Mouse (Mus musculus): ENCODE results near the gene Polr2g. TPM values are rescaled to one million over a fixed set of nuclear protein-coding genes. Genes with fewer than 3 reads are reported as not detected.
"Not testable (repeated sequence)": the region's sequence is repeated elsewhere in the genome, so short reads cannot be mapped to it uniquely, and the experiment has no call there.

Polr2g gene
- polyA plus RNA-seq, 1 experiment from 2014 or later, result 160 TPM

DNA sequence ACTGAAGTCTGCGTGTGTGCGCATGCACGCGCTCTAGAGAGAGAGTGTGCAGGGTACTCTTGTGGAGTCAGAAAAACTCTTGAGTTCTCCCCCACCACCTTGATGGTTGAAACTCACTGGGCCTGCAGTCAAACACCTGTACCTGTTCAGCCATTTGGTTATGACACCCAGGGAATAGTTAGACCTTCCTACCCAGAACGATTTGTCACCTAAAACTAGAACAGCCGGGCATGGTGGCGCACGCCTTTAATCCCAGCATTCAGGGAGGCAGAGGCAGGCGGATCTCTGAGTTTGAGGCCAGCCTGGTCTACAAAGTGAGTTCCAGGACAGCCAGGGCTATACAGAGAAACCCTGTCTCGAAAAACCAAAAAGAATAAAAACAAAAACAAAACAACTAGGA, 38.0 kb upstream of the Polr2g start:
- H3K4me2 ChIP-seq (ENCODE audit: low read length); H3K9ac ChIP-seq (replicated peaks; ENCODE audit: low read depth, low read length); ATAC-seq; H3K27me3 ChIP-seq (replicated peaks; ENCODE audit: control insufficient read depth, insufficient read depth, low read length); H3K4me3 ChIP-seq (replicated peaks; ENCODE audit: low read length); H3K27ac ChIP-seq (ENCODE audit: low read length); H3K9me3 ChIP-seq (ENCODE audit: control insufficient read depth, low read length): not testable (repeated sequence)
- peaks cover 20% of the 10 kb centered on the region for H3K4me1 ChIP-seq (replicated peaks; ENCODE audit: control insufficient read depth, insufficient read depth, low read length)
- peaks cover 17% of the 10 kb centered on the region for H3K36me3 ChIP-seq (ENCODE audit: control insufficient read depth, insufficient read depth)
- 98% methylated on average over 10 of the region's 10 CpGs for WGBS

DNA sequence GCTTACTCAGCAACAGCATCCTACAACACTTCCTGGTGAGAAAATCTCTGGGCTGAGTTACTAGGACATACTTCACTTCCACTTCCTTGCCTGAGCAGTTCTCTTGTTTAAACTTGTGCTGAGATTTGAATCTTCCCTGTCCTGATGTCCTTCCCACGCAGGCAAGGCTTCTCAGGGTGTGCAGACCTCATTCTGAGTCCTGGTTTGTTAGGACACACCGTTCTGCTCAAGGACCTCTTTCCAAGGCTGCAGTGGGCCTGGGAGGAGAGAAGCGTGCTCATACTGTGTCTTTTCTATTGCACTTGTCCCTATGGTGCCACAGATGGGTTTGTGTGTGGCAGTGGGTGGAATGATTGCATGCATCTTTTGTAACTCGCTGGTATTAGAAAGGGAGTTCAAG, 34.6 kb upstream of the Polr2g start:
- H3K4me2 ChIP-seq (ENCODE audit: low read length), result no peak overlapping the region
- no peak overlapping the region for H3K9ac ChIP-seq (replicated peaks; ENCODE audit: low read depth, low read length)
- no peak overlapping the region for H3K27ac ChIP-seq (ENCODE audit: low read length)
- no peak overlapping the region for H3K4me3 ChIP-seq (replicated peaks; ENCODE audit: low read length)
- no peak for ATAC-seq
- H3K36me3 ChIP-seq (ENCODE audit: control insufficient read depth, insufficient read depth), result peaks cover 49% of the 10 kb centered on the region
- H3K9me3 ChIP-seq (ENCODE audit: control insufficient read depth, low read length), result no peaks in the 10 kb centered on the region
- H3K4me1 ChIP-seq (replicated peaks; ENCODE audit: control insufficient read depth, insufficient read depth, low read length), result no peaks in the 10 kb centered on the region
- no peaks in the 10 kb centered on the region for H3K27me3 ChIP-seq (replicated peaks; ENCODE audit: control insufficient read depth, insufficient read depth, low read length)
- WGBS, result 87% methylated on average over 4 of the region's 4 CpGs

DNA sequence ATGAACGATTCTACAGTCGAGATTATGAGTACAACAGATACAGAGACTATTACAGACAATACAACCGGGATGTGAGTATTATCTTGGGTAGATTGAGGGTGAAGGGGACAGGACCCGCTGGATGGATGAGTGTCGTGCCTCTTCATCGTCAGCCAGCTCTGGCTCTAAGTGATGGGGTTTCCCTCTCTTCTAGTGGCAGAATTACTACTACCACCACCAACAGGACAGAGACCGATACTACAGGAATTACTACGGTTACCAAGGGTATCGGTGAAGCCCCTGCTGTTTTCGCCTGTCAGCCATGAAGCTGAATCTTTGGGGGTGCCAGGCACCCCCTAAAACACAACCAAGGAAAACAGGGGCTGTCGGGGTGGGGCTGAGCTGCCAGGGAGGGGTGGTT, 32.9 kb upstream of the Polr2g start:
- Histone ChIP-seq H3K27ac (ENCODE audit: low read length) (no peak overlapping the region), H3K9me3 (ENCODE audit: control insufficient read depth, low read length) (no peaks in the 10 kb centered on the region), H3K9ac (replicated peaks; ENCODE audit: low read depth, low read length) (no peak overlapping the region), H3K36me3 (ENCODE audit: control insufficient read depth, insufficient read depth) (peaks cover 65% of the 10 kb centered on the region), H3K27me3 (replicated peaks; ENCODE audit: control insufficient read depth, insufficient read depth, low read length) (no peaks in the 10 kb centered on the region), H3K4me1 (replicated peaks; ENCODE audit: control insufficient read depth, insufficient read depth, low read length) (no peaks in the 10 kb centered on the region), H3K4me2 (ENCODE audit: low read length) (no peak overlapping the region), H3K4me3 (replicated peaks; ENCODE audit: low read length) (no peak overlapping the region)
- ATAC-seq, result 0 out of 2 replicates have a peak, but pooled peaks have one; percentile 7
- WGBS, result 80% methylated on average over 11 of the region's 11 CpGs

DNA sequence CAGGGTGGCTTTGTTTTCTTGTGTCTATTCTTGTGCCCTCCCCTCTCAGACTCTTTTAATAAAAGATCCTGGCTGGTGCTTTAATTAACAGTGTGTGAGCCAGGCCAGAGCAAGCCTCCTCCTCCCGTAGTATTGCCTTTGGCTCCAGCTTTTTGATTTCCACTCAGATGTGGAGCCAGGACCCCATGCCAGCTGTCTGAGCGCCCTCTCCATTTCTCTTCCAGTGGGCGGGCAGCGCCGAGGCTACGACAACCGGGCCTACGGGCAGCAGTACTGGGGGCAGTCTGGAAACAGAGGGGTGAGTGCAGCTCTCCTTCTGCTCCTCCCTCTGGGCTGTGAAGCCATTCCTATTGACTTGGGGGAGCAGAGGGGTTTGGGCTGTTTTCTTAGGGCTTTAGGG, 32.3 kb upstream of the Polr2g start:
- H3K9me3 ChIP-seq (ENCODE audit: control insufficient read depth, low read length), result no peaks in the 10 kb centered on the region
- H3K27ac ChIP-seq (ENCODE audit: low read length), result no peak overlapping the region; the same call in 1 of the 2 replicates
- H3K4me1 ChIP-seq (replicated peaks; ENCODE audit: control insufficient read depth, insufficient read depth, low read length), result no peaks in the 10 kb centered on the region
- no peak overlapping the region for H3K9ac ChIP-seq (replicated peaks; ENCODE audit: low read depth, low read length)
- H3K27me3 ChIP-seq (replicated peaks; ENCODE audit: control insufficient read depth, insufficient read depth, low read length), result no peaks in the 10 kb centered on the region
- peaks cover 70% of the 10 kb centered on the region for H3K36me3 ChIP-seq (ENCODE audit: control insufficient read depth, insufficient read depth)
- no peak overlapping the region for H3K4me3 ChIP-seq (replicated peaks; ENCODE audit: low read length)
- 70% methylated on average over 8 of the region's 8 CpGs for WGBS
- peak; percentile 31; the same call in 1 of the 2 replicates for ATAC-seq
- no peak overlapping the region for H3K4me2 ChIP-seq (ENCODE audit: low read length)

DNA sequence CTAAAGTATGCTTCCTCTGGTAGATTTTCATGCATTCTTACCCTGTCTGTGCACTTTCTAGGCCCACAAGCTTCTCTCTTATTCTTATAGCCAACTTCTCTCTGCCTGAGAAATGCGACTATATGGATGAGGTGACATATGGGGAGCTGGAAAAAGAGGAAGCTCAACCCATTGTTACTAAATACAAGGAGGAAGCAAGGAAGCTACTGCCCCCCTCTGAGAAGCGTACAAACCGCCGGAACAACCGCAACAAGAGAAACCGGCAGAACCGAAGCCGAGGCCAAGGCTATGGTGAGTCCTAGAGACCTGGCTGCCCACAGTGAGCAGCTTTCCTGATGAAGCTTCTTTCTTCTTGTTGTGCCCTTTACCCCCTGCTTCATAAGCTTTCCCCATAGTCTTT, 31.3 kb upstream of the Polr2g start, which contains the start of gene AC129217.1:
AC129217.1 (plus strand) TSS at position 114 of the 400 bp plus-strand sequence.
- H3K4me1 ChIP-seq (replicated peaks; ENCODE audit: control insufficient read depth, insufficient read depth, low read length), result no peaks in the 10 kb centered on the region
- no peak within 1 kb of the TSS for H3K4me3 ChIP-seq (replicated peaks; ENCODE audit: low read length)
- no peaks in the 10 kb centered on the region for H3K9me3 ChIP-seq (ENCODE audit: control insufficient read depth, low read length)
- ATAC-seq, result no peak
- no peak within 1 kb of the TSS for H3K9ac ChIP-seq (replicated peaks; ENCODE audit: low read depth, low read length)
- peaks cover 76% of the 10 kb centered on the region for H3K36me3 ChIP-seq (ENCODE audit: control insufficient read depth, insufficient read depth)
- no peak within 1 kb of the TSS; the same call in 1 of the 2 replicates for H3K27ac ChIP-seq (ENCODE audit: low read length)
- H3K27me3 ChIP-seq (replicated peaks; ENCODE audit: control insufficient read depth, insufficient read depth, low read length), result no peaks in the 10 kb centered on the region
- no peak within 1 kb of the TSS for H3K4me2 ChIP-seq (ENCODE audit: low read length)
- 83% methylated on average over 8 of the region's 8 CpGs for WGBS

DNA sequence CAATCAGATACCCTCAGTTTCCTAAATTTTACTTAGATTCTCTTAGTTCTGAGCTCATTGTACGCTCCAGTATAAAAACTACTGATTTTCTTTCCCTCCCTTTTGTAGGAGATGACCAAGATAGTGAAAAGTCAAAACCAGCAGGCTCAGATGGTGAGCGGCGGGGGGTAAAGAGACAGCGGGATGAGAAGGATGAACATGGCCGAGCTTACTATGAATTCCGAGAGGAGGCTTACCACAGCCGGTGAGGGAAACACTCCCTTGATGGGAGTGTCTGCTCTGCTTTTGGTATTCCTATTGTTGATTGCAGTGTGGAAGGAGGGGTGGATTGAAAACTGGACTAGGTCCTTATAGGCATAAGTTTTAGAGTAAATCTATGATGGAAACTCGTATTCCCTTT, 24.3 kb upstream of the Polr2g start:
- 68% methylated on average over 8 of the region's 8 CpGs for WGBS
- H3K4me2 ChIP-seq (ENCODE audit: low read length), result peak overlapping the region; percentile 78
- no peaks in the 10 kb centered on the region for H3K27me3 ChIP-seq (replicated peaks; ENCODE audit: control insufficient read depth, insufficient read depth, low read length)
- H3K9ac ChIP-seq (replicated peaks; ENCODE audit: low read depth, low read length), result 0 out of 2 replicates have a peak overlapping the region, but pooled peaks have one; percentile 15
- H3K36me3 ChIP-seq (ENCODE audit: control insufficient read depth, insufficient read depth), result peaks cover 31% of the 10 kb centered on the region
- H3K4me3 ChIP-seq (replicated peaks; ENCODE audit: low read length), result peak overlapping the region; percentile 11
- no peaks in the 10 kb centered on the region for H3K9me3 ChIP-seq (ENCODE audit: control insufficient read depth, low read length)
- no peak for ATAC-seq
- peaks cover 27% of the 10 kb centered on the region for H3K4me1 ChIP-seq (replicated peaks; ENCODE audit: control insufficient read depth, insufficient read depth, low read length)
- H3K27ac ChIP-seq (ENCODE audit: low read length), result no peak overlapping the region

DNA sequence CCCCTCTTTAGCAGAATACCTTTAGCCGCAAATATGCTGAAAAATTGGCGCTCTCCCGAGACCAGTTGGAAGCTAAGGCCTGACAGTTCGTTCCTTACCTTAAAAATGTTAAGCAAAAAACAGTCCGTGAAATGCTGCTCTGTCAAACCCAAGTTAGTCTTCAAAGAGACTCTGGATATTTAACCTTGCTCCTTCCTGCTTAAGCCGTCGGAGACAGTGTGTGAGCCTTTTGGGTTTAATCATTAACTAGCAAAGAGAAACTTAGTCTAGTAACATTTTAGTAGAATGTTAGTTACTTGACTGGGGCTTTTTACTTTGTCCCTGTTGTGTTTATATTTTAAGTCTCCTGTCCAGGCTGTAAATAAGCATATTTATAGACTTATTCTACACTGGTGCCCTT, 22.8 kb upstream of the Polr2g start:
- Histone ChIP-seq H3K27me3 (replicated peaks; ENCODE audit: control insufficient read depth, insufficient read depth, low read length) (no peaks in the 10 kb centered on the region), H3K4me3 (replicated peaks; ENCODE audit: low read length) (peak overlapping the region; percentile 99), H3K9me3 (ENCODE audit: control insufficient read depth, low read length) (no peaks in the 10 kb centered on the region), H3K9ac (replicated peaks; ENCODE audit: low read depth, low read length) (peak overlapping the region; percentile 93), H3K36me3 (ENCODE audit: control insufficient read depth, insufficient read depth) (peaks cover 16% of the 10 kb centered on the region), H3K4me1 (replicated peaks; ENCODE audit: control insufficient read depth, insufficient read depth, low read length) (peaks cover 39% of the 10 kb centered on the region), H3K27ac (ENCODE audit: low read length) (no peak overlapping the region; the same call in 1 of the 2 replicates), H3K4me2 (ENCODE audit: low read length) (peak overlapping the region; percentile 78)
- no peak for ATAC-seq
- 1% methylated on average over 7 of the region's 7 CpGs for WGBS

DNA sequence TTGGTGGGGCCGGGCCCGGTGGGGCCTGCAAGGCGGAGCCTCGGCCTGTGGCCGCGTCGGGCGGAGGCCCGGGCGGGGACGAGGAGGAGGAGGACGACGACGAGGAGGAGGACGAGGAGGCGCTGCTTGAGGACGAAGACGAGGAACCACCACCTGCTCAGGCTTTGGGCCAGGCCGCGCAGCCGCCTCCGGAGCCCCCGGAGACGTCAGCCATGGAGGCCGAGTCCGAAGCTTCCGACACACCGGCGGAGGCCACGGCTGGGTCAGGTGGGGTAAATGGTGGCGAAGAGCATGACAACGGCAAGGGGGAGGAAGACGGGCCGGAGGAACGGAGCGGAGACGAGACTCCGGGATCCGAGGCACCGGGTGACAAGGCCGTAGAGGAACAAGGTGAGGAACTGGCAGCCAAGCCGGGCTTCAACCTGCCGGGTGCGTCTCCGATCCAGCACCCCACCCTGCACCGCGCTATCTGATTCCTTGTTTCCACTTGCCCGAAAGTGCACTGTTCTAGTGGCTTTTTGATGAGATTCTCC, 22.1 kb upstream of the Polr2g start:
- Histone ChIP-seq H3K4me1 (replicated peaks; ENCODE audit: control insufficient read depth, insufficient read depth, low read length) (peaks cover 45% of the 10 kb centered on the region), H3K4me2 (ENCODE audit: low read length) (peak overlapping the region; percentile 78), H3K9me3 (ENCODE audit: control insufficient read depth, low read length) (no peaks in the 10 kb centered on the region), H3K27ac (ENCODE audit: low read length) (peak overlapping the region; percentile 100), H3K9ac (replicated peaks; ENCODE audit: low read depth, low read length) (peak overlapping the region; percentile 93), H3K36me3 (ENCODE audit: control insufficient read depth, insufficient read depth) (peaks cover 11% of the 10 kb centered on the region), H3K27me3 (replicated peaks; ENCODE audit: control insufficient read depth, insufficient read depth, low read length) (no peaks in the 10 kb centered on the region), H3K4me3 (replicated peaks; ENCODE audit: low read length) (peak overlapping the region; percentile 99)
- peak; percentile 7 for ATAC-seq
- 0% methylated on average over 48 of the region's 48 CpGs for WGBS

DNA sequence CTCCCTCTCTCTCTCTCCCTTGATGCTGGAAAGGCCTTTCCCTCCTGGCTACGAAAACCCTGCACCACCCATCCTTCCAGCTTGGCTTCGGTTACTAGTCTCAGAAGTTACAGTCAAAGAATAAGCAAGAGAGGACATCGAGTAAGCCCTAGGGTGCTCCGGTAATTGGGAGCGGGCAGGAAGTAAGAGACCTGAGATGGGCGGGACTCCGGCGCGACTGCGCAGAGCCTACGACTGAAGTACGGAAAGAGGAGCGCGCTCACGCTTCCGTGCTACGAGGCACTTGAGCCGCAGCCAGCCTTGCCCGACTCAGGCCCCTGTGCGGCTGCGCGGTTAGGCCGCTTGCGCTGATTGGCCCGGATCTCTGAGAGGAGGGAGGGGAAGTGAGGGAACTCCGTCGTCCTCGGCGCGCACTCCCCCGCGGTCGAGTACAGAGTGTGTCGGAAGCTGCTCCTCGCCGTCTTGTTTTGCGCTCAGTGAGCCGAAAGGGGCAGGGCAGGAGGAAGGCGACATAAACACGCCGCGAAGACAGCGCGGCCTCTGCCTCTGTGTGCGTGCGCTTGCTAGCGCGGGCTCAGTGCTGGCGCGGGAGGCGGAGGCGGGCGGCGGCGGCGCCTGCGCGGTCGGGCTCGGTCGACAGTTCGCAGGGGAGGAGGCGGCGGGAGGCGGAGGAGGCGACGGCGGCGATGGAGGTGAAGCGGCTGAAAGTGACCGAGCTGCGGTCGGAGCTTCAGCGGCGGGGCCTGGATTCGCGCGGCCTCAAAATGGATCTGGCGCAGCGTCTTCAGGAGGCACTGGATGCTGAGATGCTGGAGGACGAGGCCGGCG, 21.4 kb upstream of the Polr2g start, which contains the start of gene Hnrnpul2:
Hnrnpul2 (plus strand) TSS at position 415 of the 828 bp plus-strand sequence.
- H3K9ac ChIP-seq (replicated peaks; ENCODE audit: low read depth, low read length), result peak within 1 kb of the TSS; percentile 93
- peak; percentile 94 for ATAC-seq
- H3K9me3 ChIP-seq (ENCODE audit: control insufficient read depth, low read length), result no peaks in the 10 kb centered on the region
- peak within 1 kb of the TSS; percentile 100 for H3K27ac ChIP-seq (ENCODE audit: low read length)
- H3K27me3 ChIP-seq (replicated peaks; ENCODE audit: control insufficient read depth, insufficient read depth, low read length), result no peaks in the 10 kb centered on the region
- H3K4me2 ChIP-seq (ENCODE audit: low read length), result peak within 1 kb of the TSS; percentile 92
- WGBS, result under 1% methylated on average over 82 of the region's 83 CpGs
- peak within 1 kb of the TSS; percentile 99 for H3K4me3 ChIP-seq (replicated peaks; ENCODE audit: low read length)
- H3K4me1 ChIP-seq (replicated peaks; ENCODE audit: control insufficient read depth, insufficient read depth, low read length), result peaks cover 47% of the 10 kb centered on the region
- H3K36me3 ChIP-seq (ENCODE audit: control insufficient read depth, insufficient read depth), result peaks cover 5% of the 10 kb centered on the region

Data from forebrain, embryonic 16.5 days (tissue).